Mouse (Mus musculus): ENCODE results near the gene Gng10. TPM values are rescaled to one million over a fixed set of nuclear protein-coding genes. Genes with fewer than 3 reads are reported as not detected.

Gng10 gene
- total and polyA plus RNA-seq, 3 experiments, result 51.2 to 59.1 TPM; not detected in 1

DNA sequence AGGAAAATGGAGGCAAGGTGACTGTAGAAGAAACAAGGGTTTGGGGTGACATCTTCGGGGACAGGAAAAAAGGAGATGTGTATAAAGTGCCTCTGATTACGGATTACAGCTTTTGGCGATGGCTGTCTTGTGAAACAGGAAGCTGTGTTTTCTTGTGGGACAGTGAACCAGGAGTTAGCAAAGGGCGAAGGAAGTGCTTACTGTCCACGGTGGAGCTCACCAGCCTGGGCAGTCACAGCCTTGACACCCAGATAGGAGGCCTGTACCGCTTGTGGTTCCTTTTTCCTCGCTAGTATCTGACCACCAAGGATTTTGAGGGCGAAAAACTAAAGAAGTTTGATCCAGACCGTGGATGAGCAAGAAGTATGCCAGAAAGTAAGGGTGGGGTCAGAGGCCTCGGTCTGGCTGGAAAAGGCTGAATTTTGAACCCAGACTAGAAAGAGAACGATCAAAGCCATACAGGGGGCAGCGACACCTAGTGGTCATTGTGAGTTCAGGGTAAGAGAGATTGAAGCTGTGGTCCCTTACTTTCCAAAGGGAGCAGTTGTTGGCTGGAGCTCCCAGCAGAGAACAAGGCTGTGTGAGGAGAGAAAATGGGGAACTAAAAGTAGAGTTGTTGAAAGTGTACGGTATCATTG is 1.7 kb downstream of the Gng10 start (continued):
- no peak for TF ChIP-seq TCF12 (IDR thresholded peaks at IDR 0.05; ENCODE audit: low read depth, low read length)
- no peak for TF ChIP-seq GATA1 (IDR thresholded peaks at IDR 0.05; ENCODE audit: low read depth, low read length)
- TF ChIP-seq TBP (IDR thresholded peaks at IDR 0.05; ENCODE audit: low read depth, low read length), result no peak

- H3K27ac ChIP-seq (ENCODE audit: control insufficient read depth, low read depth, low read length), result no peak overlapping the region
- no peak for DNase-seq (ENCODE audit: low read depth, low spot score)
- peaks cover 0 to 20% of the 10 kb centered on the region in 2 experiments; a peak in 2 of 4 replicates for H3K36me3 ChIP-seq (ENCODE audit: control insufficient read depth in 1 of 2, insufficient read depth in 2 of 2, low read length in 2 of 2)
- peaks cover 3 to 15% of the 10 kb centered on the region in 2 experiments for H3K4me1 ChIP-seq (ENCODE audit: control insufficient read depth in 1 of 2, insufficient read depth in 2 of 2, low read length in 2 of 2)
- TF ChIP-seq GABPA (IDR thresholded peaks at IDR 0.05; ENCODE audit: low read depth, low read length) (no peak), TBP (IDR thresholded peaks at IDR 0.05; ENCODE audit: low read depth, low read length) (no peak), USF1 (IDR thresholded peaks at IDR 0.05; ENCODE audit: low read depth, low read length) (no peak), ZC3H11A (IDR thresholded peaks at IDR 0.05; ENCODE audit: low read depth, low read length) (no peak), USF2 (IDR thresholded peaks at IDR 0.05; ENCODE audit: borderline replicate concordance in 1 of 2, insufficient read depth in 1 of 2, low read depth in 1 of 2, low read length in 2 of 2) (no peak), MAFK (IDR thresholded peaks at IDR 0.05; ENCODE audit: borderline replicate concordance, low read depth, low read length) (no peak), RCOR1 (IDR thresholded peaks at IDR 0.05; ENCODE audit: low read depth, low read length) (no peak), POLR2A (IDR thresholded peaks at IDR 0.05; ENCODE audit: control insufficient read depth in 1 of 2, insufficient read depth in 1 of 2, low read depth in 1 of 2, low read length in 2 of 2, poor library complexity in 1 of 2) (no peak), MAX (IDR thresholded peaks at IDR 0.05; ENCODE audit: low read length) (no peak), CHD1 (IDR thresholded peaks at IDR 0.05; ENCODE audit: low read depth, low read length) (no peak), SMC3 (IDR thresholded peaks at IDR 0.05; ENCODE audit: low read depth, low read length) (no peak), MEF2A (IDR thresholded peaks at IDR 0.05; ENCODE audit: extremely low read depth, insufficient replicate concordance, low read depth, low read length, poor library complexity, severe bottlenecking) (no peak), UBTF (IDR thresholded peaks at IDR 0.05; ENCODE audit: borderline replicate concordance, insufficient read depth, low read depth, low read length) (no peak), TAL1 (IDR thresholded peaks at IDR 0.05; ENCODE audit: low read length) (no peak), JUND (IDR thresholded peaks at IDR 0.05; ENCODE audit: low read depth, low read length) (no peak), MYC (IDR thresholded peaks at IDR 0.05; ENCODE audit: low read depth, low read length) (no peak)
- H3K9ac ChIP-seq (ENCODE audit: control insufficient read depth, low read depth, low read length, poor library complexity, severe bottlenecking), result no peak overlapping the region
- no peaks in the 10 kb centered on the region for H3K27me3 ChIP-seq (ENCODE audit: control insufficient read depth in 1 of 2, insufficient read depth in 2 of 2, low read length in 2 of 2)
- H3K9me3 ChIP-seq (replicated peaks; ENCODE audit: insufficient read depth, low read length), result no peaks in the 10 kb centered on the region
- no peak overlapping the region for H3K4me3 ChIP-seq (ENCODE audit: control insufficient read depth in 1 of 2, insufficient read depth in 1 of 2, low read depth in 2 of 2, low read length in 2 of 2)
- peaks cover 11% of the 10 kb centered on the region for H3K79me2 ChIP-seq (ENCODE audit: control insufficient read depth, insufficient read depth, low read length, poor library complexity)
Measured at GRCm38 (mm10) chr4:59037525-59037924, 2.6 kb downstream of the Gng10 start.
